Mouse (Mus musculus) neural tube, embryonic 11.5 days (tissue): ENCODE measurements around the gene Rab31. TPM values are rescaled to one million over a fixed set of nuclear protein-coding genes. Genes with fewer than 3 reads are reported as not detected.

Source experiments
- ATAC-seq: fragments of 200-750 bp; cut with Nextera tagmentation; 2 replicates; pipeline ENCODE4 v1.8.0; 2017; ENCODE audit warnings: moderate number of reproducible peaks, mild to moderate bottlenecking, moderate TSS enrichment, moderate library complexity; ENCODE audit not compliant: insufficient read depth, low FRiP score, low TSS enrichment
- DNase-seq: peaks from one replicate; pipeline ENCODE4 v3.0.0-alpha.2; 2015; ENCODE audit warnings: low spot score
- H3K27ac ChIP-seq: fragments of 300-500 bp; sonication (generic); 2 replicates; pipeline ENCODE4 v1.5.1; 2014; ENCODE audit warnings: low read depth, mild to moderate bottlenecking, low read length
- H3K27me3 ChIP-seq: fragments of 300-500 bp; sonication (generic); 2 replicates; pipeline ENCODE4 v1.6.1; 2014; ENCODE audit warnings: mild to moderate bottlenecking, low read length, mixed read lengths; ENCODE audit not compliant: control insufficient read depth, insufficient read depth
- H3K36me3 ChIP-seq: fragments of 300-500 bp; sonication (generic); 2 replicates; pipeline ENCODE4 v1.6.1; 2014; ENCODE audit warnings: mild to moderate bottlenecking, low read length, moderate library complexity, mixed read lengths; ENCODE audit not compliant: control insufficient read depth, insufficient read depth
- H3K4me1 ChIP-seq: fragments of 300-500 bp; sonication (generic); 2 replicates; pipeline ENCODE4 v1.6.1; 2014; ENCODE audit warnings: low read length, mixed read lengths; ENCODE audit not compliant: control insufficient read depth, insufficient read depth
- H3K4me2 ChIP-seq: fragments of 300-500 bp; sonication (generic); 2 replicates; pipeline ENCODE4 v1.6.1; 2014; ENCODE audit warnings: low read depth, mild to moderate bottlenecking, moderate library complexity
- H3K4me3 ChIP-seq: fragments of 300-500 bp; sonication (generic); 2 replicates; pipeline ENCODE4 v1.5.1; 2014; ENCODE audit warnings: low read depth, low read length
- H3K9ac ChIP-seq: fragments of 300-500 bp; sonication (generic); 2 replicates; pipeline ENCODE4 v1.6.1; 2014; ENCODE audit warnings: mild to moderate bottlenecking, low read length
- H3K9me3 ChIP-seq: fragments of 300-500 bp; sonication (generic); 2 replicates; pipeline ENCODE4 v1.6.1; 2016; ENCODE audit warnings: low read length; ENCODE audit not compliant: control insufficient read depth
- WGBS: fragments of 180-500 bp; shearing (Covaris S2); extraction: QIAGEN DNeasy Blood & Tissue Kit; methylation state at CpG from one replicate; pipeline ENCODE4 v1.1.7; 2014; 5-methylcytosine and 5-hydroxymethylcytosine counted together
- polyA plus RNA-seq: library from polyadenylated mRNA; unstranded; fragments of >200 nt; fragmentation: Nextera tagmentation; extraction: Ambion mirVana; gene quantifications from 2 replicates; pipeline ENCODE4 v1.2.1, GENCODE M21; 2014

Rab31 gene
- polyA plus RNA-seq, 1 experiment from 2014 or later, result 84.7 TPM

DNA sequence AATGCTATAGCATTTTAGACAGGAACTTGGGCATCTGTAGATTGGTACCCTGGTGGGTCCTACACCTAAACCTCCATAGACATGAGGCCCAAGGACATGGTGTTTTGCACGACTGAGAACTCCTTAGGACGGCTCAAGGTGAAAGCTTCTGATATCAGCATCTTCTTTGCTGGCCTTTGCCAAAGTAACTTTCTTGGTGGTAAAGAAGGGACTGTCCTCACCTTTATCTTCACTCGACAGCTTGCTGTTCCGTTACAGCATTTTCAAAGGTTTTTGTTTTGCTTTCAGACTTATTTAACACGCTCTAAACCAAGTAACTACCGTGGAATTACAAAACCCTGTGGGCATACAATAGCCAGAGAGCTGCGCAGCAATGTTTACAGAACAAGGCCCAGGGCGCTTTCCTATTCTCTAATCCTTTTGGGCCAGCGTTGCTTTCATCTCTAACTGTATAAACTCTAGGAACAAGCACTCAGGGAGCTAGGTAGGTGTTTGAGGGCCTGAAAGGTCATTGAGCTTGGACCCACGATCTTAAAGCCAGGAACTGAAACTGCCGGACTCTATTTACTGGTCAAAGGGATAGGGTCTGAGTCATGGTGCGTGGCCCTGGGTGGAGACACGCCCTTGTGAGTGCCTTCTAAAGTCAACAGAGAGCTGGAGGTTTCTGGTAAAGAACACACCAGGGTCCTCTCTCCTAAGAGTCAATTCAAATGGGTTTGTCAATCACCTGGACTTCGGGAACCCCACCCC, 109.0 kb downstream of the Rab31 start:
- Histone ChIP-seq H3K36me3 (no peaks in the 10 kb centered on the region), H3K4me1 (no peaks in the 10 kb centered on the region), H3K27me3 (no peaks in the 10 kb centered on the region), H3K4me2 (no peak overlapping the region), H3K4me3 (no peak overlapping the region), H3K9me3 (no peaks in the 10 kb centered on the region), H3K9ac (no peak overlapping the region), H3K27ac (no peak overlapping the region)
- ATAC-seq (no peak), DNase-seq (no peak)
- 85% methylated on average over 14 of the region's 14 CpGs for WGBS

DNA sequence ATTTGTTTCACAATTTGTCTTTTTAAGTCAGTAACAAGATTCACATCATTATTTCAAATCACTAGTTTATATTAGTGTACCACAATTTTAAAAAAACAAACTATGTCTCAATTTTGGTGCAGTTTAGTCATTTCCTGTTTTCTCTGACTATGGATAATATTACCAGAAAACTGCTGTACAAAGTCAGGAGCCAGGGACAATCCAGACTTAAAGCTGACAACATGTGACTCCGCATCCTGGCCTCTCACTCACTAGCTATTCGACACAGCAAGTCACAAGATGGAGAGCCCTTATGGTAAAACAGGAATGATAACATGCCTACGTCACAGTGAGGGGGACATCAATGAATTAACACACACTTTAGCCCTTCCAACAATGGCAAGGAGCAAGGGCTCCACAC, 109.9 kb downstream of the Rab31 start:
- ATAC-seq (no peak), DNase-seq (no peak)
- Histone ChIP-seq H3K4me2 (no peak overlapping the region), H3K27me3 (no peaks in the 10 kb centered on the region), H3K4me3 (no peak overlapping the region), H3K27ac (no peak overlapping the region), H3K9ac (no peak overlapping the region), H3K4me1 (no peaks in the 10 kb centered on the region), H3K9me3 (no peaks in the 10 kb centered on the region), H3K36me3 (no peaks in the 10 kb centered on the region)
- WGBS, result 91% methylated on average over 3 of the region's 3 CpGs

DNA sequence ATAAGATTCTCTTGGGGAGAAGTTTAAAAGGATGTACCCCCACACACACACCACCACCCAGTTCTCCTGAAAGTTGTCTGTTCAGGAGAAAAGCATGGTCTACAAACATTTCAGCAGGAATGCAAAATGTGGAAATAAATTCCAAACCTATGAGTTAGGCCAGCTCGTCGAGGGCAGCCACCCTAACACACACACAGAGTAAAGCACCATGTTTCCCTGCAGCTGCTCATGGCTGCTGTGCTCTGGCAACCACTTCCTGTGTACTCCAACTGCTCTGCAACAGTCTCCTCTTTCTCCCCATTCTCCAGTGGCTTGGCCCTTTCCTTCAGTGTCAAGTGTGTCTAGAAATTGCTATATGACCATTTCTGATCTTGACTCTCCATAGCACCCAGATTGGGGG, 114.1 kb downstream of the Rab31 start:
- Histone ChIP-seq H3K4me3 (no peak overlapping the region), H3K4me2 (no peak overlapping the region), H3K4me1 (no peaks in the 10 kb centered on the region), H3K9me3 (no peaks in the 10 kb centered on the region), H3K36me3 (no peaks in the 10 kb centered on the region), H3K9ac (no peak overlapping the region), H3K27me3 (no peaks in the 10 kb centered on the region), H3K27ac (no peak overlapping the region)
- WGBS, result 92% methylated on average over 2 of the region's 2 CpGs
- DNase-seq (no peak), ATAC-seq (no peak)

DNA sequence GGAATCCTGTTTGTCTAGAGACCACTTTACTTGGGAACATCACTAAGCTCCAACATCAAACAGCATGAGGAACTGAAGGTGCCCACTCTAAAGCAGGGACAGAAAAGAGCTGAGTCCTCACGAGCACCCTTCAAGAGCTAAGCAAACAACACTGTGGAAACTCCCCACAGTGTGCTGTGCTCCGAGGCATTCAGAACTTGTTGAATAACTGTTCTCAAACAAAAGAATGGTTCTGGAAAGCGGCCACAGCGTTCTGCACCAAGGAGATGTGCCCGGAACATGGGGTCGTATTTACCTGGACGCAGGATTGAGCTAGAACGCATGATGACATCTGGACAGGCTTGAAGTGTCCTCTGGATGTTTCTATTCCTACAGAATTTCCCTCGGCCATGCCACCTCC, 114.6 kb downstream of the Rab31 start:
- 93% methylated on average over 9 of the region's 9 CpGs for WGBS
- no peak for DNase-seq
- no peaks in the 10 kb centered on the region for H3K27me3 ChIP-seq
- no peak overlapping the region for H3K4me3 ChIP-seq
- H3K4me2 ChIP-seq, result no peak overlapping the region
- ATAC-seq, result no peak
- no peaks in the 10 kb centered on the region for H3K36me3 ChIP-seq
- no peak overlapping the region for H3K27ac ChIP-seq
- H3K9ac ChIP-seq, result no peak overlapping the region
- no peaks in the 10 kb centered on the region for H3K4me1 ChIP-seq
- H3K9me3 ChIP-seq, result no peaks in the 10 kb centered on the region

DNA sequence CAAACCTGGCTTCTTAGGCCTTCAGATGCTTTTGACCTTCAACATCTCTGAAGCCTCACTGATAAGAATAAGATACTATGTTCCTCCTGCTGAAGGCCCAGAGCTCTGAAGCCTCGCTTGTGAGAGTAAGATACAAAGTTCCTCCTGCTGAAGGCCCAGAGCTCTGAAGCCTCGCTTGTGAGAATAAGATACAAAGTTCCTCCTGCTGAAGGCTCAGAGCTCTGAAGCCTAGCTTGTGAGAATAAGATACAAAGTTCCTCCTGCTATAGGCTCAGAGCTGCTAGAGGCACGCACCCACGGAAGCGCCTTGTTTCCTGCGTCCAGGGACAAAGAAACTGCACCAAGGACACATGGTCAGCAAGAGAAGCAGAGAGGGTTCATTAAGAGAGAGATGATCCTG, 115.8 kb downstream of the Rab31 start:
- no peak overlapping the region for H3K27ac ChIP-seq
- no peaks in the 10 kb centered on the region for H3K4me1 ChIP-seq
- ATAC-seq (no peak), DNase-seq (no peak)
- H3K27me3 ChIP-seq, result no peaks in the 10 kb centered on the region
- WGBS, result 91% methylated on average over 6 of the region's 6 CpGs
- H3K4me2 ChIP-seq, result no peak overlapping the region
- no peak overlapping the region for H3K4me3 ChIP-seq
- H3K9me3 ChIP-seq, result no peaks in the 10 kb centered on the region
- H3K36me3 ChIP-seq, result no peaks in the 10 kb centered on the region
- no peak overlapping the region for H3K9ac ChIP-seq

DNA sequence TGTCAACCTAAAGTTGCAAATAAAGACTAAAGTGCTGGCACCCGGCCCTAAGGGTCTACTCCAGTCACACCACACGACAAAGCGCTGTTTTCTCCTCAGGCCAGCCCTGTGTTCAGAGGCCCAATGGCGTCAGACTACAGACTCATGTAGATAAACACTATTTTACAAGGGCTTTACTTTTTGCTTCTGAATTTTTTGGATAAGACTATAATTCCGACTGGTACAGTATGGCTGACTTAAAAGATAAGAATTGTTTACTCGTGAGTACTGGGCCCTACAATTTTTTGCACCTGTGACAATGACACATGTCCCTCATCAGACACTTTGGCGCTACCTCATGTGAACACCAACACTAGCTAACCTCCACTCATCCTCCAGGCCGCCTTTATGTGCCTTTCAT, 116.5 kb downstream of the Rab31 start:
- H3K9me3 ChIP-seq, result no peaks in the 10 kb centered on the region
- H3K27ac ChIP-seq, result no peak overlapping the region
- no peak overlapping the region for H3K4me3 ChIP-seq
- H3K27me3 ChIP-seq, result no peaks in the 10 kb centered on the region
- H3K9ac ChIP-seq, result no peak overlapping the region
- ATAC-seq (no peak), DNase-seq (no peak)
- 93% methylated on average over 8 of the region's 8 CpGs for WGBS
- no peaks in the 10 kb centered on the region for H3K4me1 ChIP-seq
- H3K36me3 ChIP-seq, result no peaks in the 10 kb centered on the region
- no peak overlapping the region for H3K4me2 ChIP-seq

DNA sequence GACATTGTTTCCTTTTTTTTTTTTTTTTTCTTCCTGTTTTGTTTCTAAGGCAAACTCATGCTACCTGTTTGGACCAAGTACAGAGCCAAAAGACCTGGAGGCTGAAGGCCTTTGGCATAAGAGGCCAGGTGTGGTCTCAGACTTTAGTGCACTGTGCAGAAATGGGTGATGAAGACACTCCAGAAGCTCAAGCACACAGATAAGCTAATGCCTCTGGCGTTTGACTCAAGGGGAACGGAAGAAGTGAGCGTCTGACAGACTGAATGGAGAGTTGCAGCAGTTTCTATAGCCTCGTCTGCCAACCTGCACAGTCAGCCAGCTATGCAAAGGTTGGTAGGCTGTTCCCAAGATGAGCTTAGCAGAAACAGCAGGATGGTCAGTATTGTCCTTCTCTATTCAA, 116.9 kb downstream of the Rab31 start:
- WGBS, result 86% methylated on average over 4 of the region's 4 CpGs

DNA sequence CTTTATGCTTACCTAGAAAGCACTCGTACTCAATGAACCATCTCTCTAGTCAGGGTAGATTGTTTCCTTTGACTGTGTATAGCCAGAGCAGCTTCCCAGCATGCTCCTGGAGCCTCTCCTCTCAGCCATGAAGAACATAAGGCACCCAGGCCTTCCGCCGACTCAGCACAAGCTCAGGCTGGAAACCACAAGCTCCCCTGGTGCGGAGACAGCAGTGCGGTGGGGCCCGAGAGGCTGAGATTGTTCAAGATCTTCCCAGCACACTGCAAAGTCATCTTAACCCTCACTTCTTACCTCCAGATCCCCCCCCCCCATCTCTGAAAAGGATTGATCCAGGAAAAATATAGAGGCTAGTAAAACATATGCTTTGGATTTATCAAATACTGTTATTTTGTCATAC, 122.0 kb downstream of the Rab31 start:
- WGBS, result 97% methylated on average over 6 of the region's 6 CpGs
- no peak overlapping the region for H3K9ac ChIP-seq
- no peak overlapping the region for H3K4me2 ChIP-seq
- no peaks in the 10 kb centered on the region for H3K27me3 ChIP-seq
- no peak overlapping the region for H3K27ac ChIP-seq
- H3K4me1 ChIP-seq, result no peaks in the 10 kb centered on the region
- H3K36me3 ChIP-seq, result no peaks in the 10 kb centered on the region
- H3K4me3 ChIP-seq, result no peak overlapping the region
- no peaks in the 10 kb centered on the region for H3K9me3 ChIP-seq
- ATAC-seq, result no peak
- no peak for DNase-seq

More for the DNA sequence above, 116.9 kb downstream of the Rab31 start:
- Histone ChIP-seq H3K27me3 (no peaks in the 10 kb centered on the region), H3K9me3 (no peaks in the 10 kb centered on the region), H3K4me1 (no peaks in the 10 kb centered on the region), H3K36me3 (no peaks in the 10 kb centered on the region), H3K4me2 (no peak overlapping the region), H3K9ac (no peak overlapping the region), H3K27ac (no peak overlapping the region), H3K4me3 (no peak overlapping the region)
- ATAC-seq (no peak), DNase-seq (no peak)

DNA sequence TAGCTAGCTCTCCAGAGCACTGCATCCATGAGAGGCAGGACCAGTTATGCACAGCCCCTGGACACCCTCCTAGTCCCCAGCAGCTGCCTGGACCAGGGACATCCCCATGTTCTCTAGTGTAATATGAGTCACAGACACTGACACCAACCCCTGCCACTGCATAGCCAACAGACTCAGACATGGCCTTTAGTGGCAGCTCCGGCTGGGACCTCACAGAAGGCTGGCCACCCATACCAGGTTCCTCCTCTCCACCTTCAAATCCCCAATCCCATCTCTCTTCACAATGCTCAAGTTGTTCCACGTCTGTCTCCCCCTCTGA, 123.4 kb downstream of the Rab31 start:
- ATAC-seq (no peak), DNase-seq (no peak)
- no peaks in the 10 kb centered on the region for H3K4me1 ChIP-seq
- no peaks in the 10 kb centered on the region for H3K36me3 ChIP-seq
- no peak overlapping the region for H3K9ac ChIP-seq
- no peak overlapping the region for H3K4me3 ChIP-seq
- no peaks in the 10 kb centered on the region for H3K27me3 ChIP-seq
- H3K4me2 ChIP-seq, result no peak overlapping the region
- 90% methylated on average over 2 of the region's 2 CpGs for WGBS
- H3K27ac ChIP-seq, result no peak overlapping the region
- H3K9me3 ChIP-seq, result no peaks in the 10 kb centered on the region
